ENCODE assay signal across 9 mouse cellular contexts in genomic region chr7:125674916-125675315, GRCm38 (mm10). TPM values are rescaled to one million over a fixed set of nuclear protein-coding genes. Genes with fewer than 3 reads are reported as not detected.
DNase-seq lines count a peak whose midpoint lies in the region; ATAC-seq and TF ChIP-seq lines count a peak whose summit lies in the region.
"Had no signal": no experiment of that assay in that cellular context is flagged by ENCODE, and none has a peak within 500 bp of the region (broad histone marks: within the 10 kb centered on the region; RNA-seq: fewer than 3 reads in every experiment).

No protein-coding gene starts in this region.

- no peak for ATAC-seq in lung, postnatal 0 days

- no peaks in the 10 kb centered on the region for H3K4me1 ChIP-seq in cerebellum, adult 2 months (ENCODE audit: control insufficient read depth, insufficient read depth, low read length)
- no peaks in the 10 kb centered on the region for H3K4me1 ChIP-seq in lung, postnatal 0 days (ENCODE audit: insufficient read depth, low read depth, low read length)
- H3K4me1 ChIP-seq in thymus, adult 2 months (replicated peaks; ENCODE audit: control insufficient read depth, insufficient read depth, low read length), result no peaks in the 10 kb centered on the region

- TF ChIP-seq EP300 in lung, postnatal 0 days (IDR thresholded peaks at IDR 0.05), result no peak

- no peak overlapping the region for H3K4me3 ChIP-seq in gastrocnemius, adult 2 months
- H3K4me3 ChIP-seq in cerebellum, adult 2 months (replicated peaks; ENCODE audit: insufficient read depth, low read depth, low read length), result no peak overlapping the region
- H3K4me3 ChIP-seq in lung, postnatal 0 days (ENCODE audit: low read depth, low read length), result no peak overlapping the region
- no peak overlapping the region for H3K4me3 ChIP-seq in thymus, adult 2 months (ENCODE audit: control insufficient read depth, insufficient read depth, low read length)
- H3K4me3 ChIP-seq: liver, embryonic 13.5 days had no signal

- intact Hi-C loops in gastrocnemius, adult 2 months (cut with DNase I), result loop anchor here (1.0 kb wide), 1 partner anchor 413 kb away; no protein-coding TSS in a partner anchor
- intact Hi-C loops in gastrocnemius, postnatal 14 days (cut with DNase I; ENCODE audit: low total_unique reads), result loop anchor here (10.0 kb wide), 1 partner anchor 410 kb away; the partner anchor contains the start of gene Gsg1l
- intact Hi-C loops in heart, postnatal 36 days (cut with DNase I), result loop anchor here (2.0 kb wide), 1 partner anchor 408 kb away; the partner anchor contains the start of gene Gsg1l

- H3K27me3 ChIP-seq in cerebellum, adult 2 months (ENCODE audit: control insufficient read depth, insufficient read depth, low read length), result no peaks in the 10 kb centered on the region
- no peaks in the 10 kb centered on the region for H3K27me3 ChIP-seq in lung, postnatal 0 days (replicated peaks; ENCODE audit: insufficient read depth, low read length)
- no peaks in the 10 kb centered on the region for H3K27me3 ChIP-seq in thymus, adult 2 months (ENCODE audit: control insufficient read depth, insufficient read depth, low read length)
- H3K27me3 ChIP-seq: liver, embryonic 13.5 days had no signal

- H3K9ac ChIP-seq in lung, postnatal 0 days (replicated peaks; ENCODE audit: low read depth), result no peak overlapping the region
- H3K9ac ChIP-seq: liver, embryonic 13.5 days had no signal

- peak; percentile 89 for TF ChIP-seq CTCF in gastrocnemius, adult 2 months (IDR thresholded peaks at IDR 0.05)
- peak; percentile 67 for TF ChIP-seq CTCF in cerebellum, adult 2 months (IDR thresholded peaks at IDR 0.05; ENCODE audit: borderline replicate concordance, insufficient read depth, low read depth, low read length)
- TF ChIP-seq CTCF in lung, postnatal 0 days (IDR thresholded peaks at IDR 0.05), result peak; percentile 84
- TF ChIP-seq CTCF in thymus, adult 2 months (IDR thresholded peaks at IDR 0.05; ENCODE audit: borderline replicate concordance, control insufficient read depth, extremely low read depth, insufficient read depth, low read length, poor library complexity), result no peak

- no peak overlapping the region for H3K27ac ChIP-seq in gastrocnemius, adult 2 months
- no peak overlapping the region for H3K27ac ChIP-seq in cerebellum, adult 2 months (ENCODE audit: insufficient read depth, low read length)
- H3K27ac ChIP-seq in lung, postnatal 0 days (ENCODE audit: low read length), result no peak overlapping the region
- no peak overlapping the region for H3K27ac ChIP-seq in thymus, adult 2 months (ENCODE audit: control insufficient read depth, insufficient read depth, low read length)
- H3K27ac ChIP-seq: liver, embryonic 13.5 days had no signal

- H3K36me3 ChIP-seq in lung, postnatal 0 days (ENCODE audit: insufficient read depth, low read length), result peaks cover 86% of the 10 kb centered on the region
- peaks cover 95% of the 10 kb centered on the region for H3K36me3 ChIP-seq in thymus, adult 2 months (ENCODE audit: control insufficient read depth, insufficient read depth, low read length)

- TF ChIP-seq POLR2A in cerebellum, adult 2 months (IDR thresholded peaks at IDR 0.05; ENCODE audit: borderline replicate concordance, insufficient read depth, low read length), result no peak
- TF ChIP-seq POLR2A in thymus, adult 2 months (IDR thresholded peaks at IDR 0.05; ENCODE audit: control insufficient read depth, extremely low read depth, insufficient read depth, low read length, poor library complexity), result no peak

- H3K4me2 ChIP-seq in lung, postnatal 0 days (replicated peaks; ENCODE audit: low read depth, low read length), result no peak overlapping the region
- H3K4me2 ChIP-seq: liver, embryonic 13.5 days had no signal

- no peak for DNase-seq in gastrocnemius, adult 2 months
- DNase-seq in gastrocnemius, postnatal 14 days, result no peak
- peak; percentile 49 for DNase-seq in right cerebral cortex, postnatal 14 days
- DNase-seq in right cerebral cortex, postnatal 36 days (ENCODE audit: low spot score in 2 of 2), result no peak
- peak; percentile 40 to 50 for DNase-seq in cerebellum, adult 2 months
- DNase-seq in heart, postnatal 36 days, result peak; percentile 49 to 70
- DNase-seq in lung, postnatal 0 days (ENCODE audit: low spot score), result peak; percentile 38
- peak; percentile 66 for DNase-seq in thymus, adult 2 months
- DNase-seq: liver, embryonic 13.5 days had no signal

- H3K9me3 ChIP-seq in lung, postnatal 0 days (ENCODE audit: low read length), result no peaks in the 10 kb centered on the region
- H3K9me3 ChIP-seq: liver, embryonic 13.5 days had no signal

- 72% methylated on average over 2 of the region's 2 CpGs for WGBS in cerebellum, adult 2 months
- 73% methylated on average over 2 of the region's 2 CpGs for WGBS in lung, postnatal 0 days
- WGBS in thymus, adult 2 months, result 6% methylated on average over 2 of the region's 2 CpGs

RNA-seq across cellular contexts. Expression of gene Gtf3c1, which starts 32.7 kb away (rescaled TPM):
- total RNA-seq in gastrocnemius, adult 2 months (2021), result 10 to 100 TPM; 34.1 TPM
- total RNA-seq in gastrocnemius, postnatal 14 days (2021), result 10 to 100 TPM; 29.9 to 31.9 TPM
- polyA plus RNA-seq in cerebellum, adult 2 months (2012; rRNA removed), result 51.7 and 53.2 TPM in 2 replicates
- total RNA-seq in heart, postnatal 36 days (2021), result 10 to 100 TPM; 61.1 to 63.3 TPM
- polyA plus RNA-seq in lung, postnatal 0 days (2015; fragmentation: Nextera tagmentation; extraction: Ambion mirVana), result 13.6 and 16.5 TPM in 2 replicates
- polyA plus RNA-seq in thymus, adult 2 months (2012; rRNA removed), result 94.4 and 97.0 TPM in 2 replicates

RNA-seq across cellular contexts. Expression of gene D430042O09Rik, which starts 32.8 kb away (rescaled TPM):
- total RNA-seq in gastrocnemius, adult 2 months (2021), result 1 to 10 TPM; 5.3 to 6.2 TPM
- total RNA-seq in gastrocnemius, postnatal 14 days (2021), result 1 to 10 TPM; 5.2 to 6.4 TPM
- 11.5 and 11.9 TPM in 2 replicates for polyA plus RNA-seq in cerebellum, adult 2 months (2012; rRNA removed)
- 10 to 100 TPM in 1 of 2 experiments, 1 to 10 TPM in 1; 9.1 to 13.1 TPM for total RNA-seq in heart, postnatal 36 days (2021)
- polyA plus RNA-seq in lung, postnatal 0 days (2015; fragmentation: Nextera tagmentation; extraction: Ambion mirVana), result 5.3 and 5.8 TPM in 2 replicates
- polyA plus RNA-seq in thymus, adult 2 months (2012; rRNA removed), result 22.3 and 22.4 TPM in 2 replicates

Comparison
In these comparisons a context has a peak if more than half of its experiments do, and no peak if none do; other contexts are left out.
1. DNase-seq: peak in right cerebral cortex, postnatal 14 days (single experiment), cerebellum, adult 2 months (2 of 2), heart, postnatal 36 days (2 of 2), lung, postnatal 0 days (single experiment) and thymus, adult 2 months (single experiment); none in gastrocnemius, adult 2 months (single experiment), gastrocnemius, postnatal 14 days (single experiment) and right cerebral cortex, postnatal 36 days (0 of 2).